Mouse (Mus musculus) midbrain, embryonic 15.5 days (tissue): ENCODE data around the gene Ptprf. TPM values are rescaled to one million over a fixed set of nuclear protein-coding genes. Genes with fewer than 3 reads are reported as not detected.

Source experiments
- ATAC-seq: fragments of 200-750 bp; cut with Nextera tagmentation; replicated peaks from 2 replicates; pipeline ENCODE4 v1.8.0; 2017; ENCODE audit warnings: moderate TSS enrichment
- H3K27ac ChIP-seq: fragments of 300-500 bp; sonication (generic); 2 replicates; pipeline ENCODE4 v1.5.1; 2015; ENCODE audit warnings: mild to moderate bottlenecking, inconsistent platforms
- H3K27me3 ChIP-seq: fragments of 300-500 bp; sonication (generic); replicated peaks from 2 replicates; pipeline ENCODE4 v1.6.1; 2015; ENCODE audit warnings: inconsistent platforms
- H3K36me3 ChIP-seq: fragments of 300-500 bp; sonication (generic); replicated peaks from 2 replicates; pipeline ENCODE4 v1.6.1; 2015; ENCODE audit warnings: inconsistent platforms
- H3K4me1 ChIP-seq: fragments of 300-500 bp; sonication (generic); 2 replicates; pipeline ENCODE4 v1.6.1; 2015; ENCODE audit warnings: inconsistent platforms
- H3K4me2 ChIP-seq: fragments of 300-500 bp; sonication (generic); 2 replicates; pipeline ENCODE4 v1.6.1; 2015; ENCODE audit warnings: inconsistent platforms, mild to moderate bottlenecking, moderate library complexity
- H3K4me3 ChIP-seq: fragments of 300-500 bp; sonication (generic); 2 replicates; pipeline ENCODE4 v1.5.1; 2015; ENCODE audit warnings: mild to moderate bottlenecking, inconsistent platforms
- H3K9ac ChIP-seq: fragments of 300-500 bp; sonication (generic); 2 replicates; pipeline ENCODE4 v1.6.1; 2015; ENCODE audit warnings: mild to moderate bottlenecking, inconsistent platforms
- H3K9me3 ChIP-seq: fragments of 300-500 bp; sonication (generic); 2 replicates; pipeline ENCODE4 v1.6.1; 2016; ENCODE audit warnings: inconsistent platforms
- whole genome bisulfite sequencing: fragments of 180-500 bp; shearing (Covaris S2); methylation state at CpG from one replicate; pipeline ENCODE4 v1.1.7; 2015; ENCODE audit warnings: mixed read lengths; 5-methylcytosine and 5-hydroxymethylcytosine counted together
- polyA plus RNA-seq: library from polyadenylated mRNA; unstranded; fragments of >200 nt; fragmentation: Nextera tagmentation; extraction: Ambion mirVana; gene quantifications from 2 replicates; pipeline ENCODE4 v1.2.1, GENCODE M21; 2015

Gene Ptprf
- polyA plus RNA-seq, 1 experiment from 2014 or later, result 94.2 TPM

DNA sequence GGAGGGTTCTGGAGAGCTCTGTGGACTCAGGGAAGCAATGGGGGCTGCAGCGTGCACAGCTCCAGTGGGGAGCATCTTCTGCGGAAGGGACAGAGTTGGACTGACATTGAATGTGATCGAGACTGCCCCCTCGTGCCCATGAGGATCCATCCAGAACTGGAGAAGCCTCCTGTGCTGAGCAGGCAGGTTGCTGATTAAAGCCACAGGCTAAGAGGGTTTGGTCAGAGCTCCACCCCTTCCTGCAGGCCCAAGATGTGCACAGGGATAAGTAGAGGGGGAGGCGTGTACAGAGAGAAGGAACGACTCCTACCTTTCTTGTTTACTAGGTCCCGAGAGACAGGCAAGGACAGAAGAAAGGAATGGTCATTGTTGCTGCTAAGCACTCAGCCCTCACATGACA lies 69.9 kb downstream of the Ptprf start:
- H3K27me3 ChIP-seq, result no peaks in the 10 kb centered on the region
- no peak overlapping the region for H3K27ac ChIP-seq
- no peak overlapping the region for H3K4me3 ChIP-seq
- WGBS, result 88% methylated on average over 7 of the region's 7 CpGs
- ATAC-seq, result no peak
- peaks cover 74% of the 10 kb centered on the region for H3K36me3 ChIP-seq
- H3K4me2 ChIP-seq, result no peak overlapping the region
- no peak overlapping the region for H3K9ac ChIP-seq
- no peaks in the 10 kb centered on the region for H3K4me1 ChIP-seq
- no peaks in the 10 kb centered on the region for H3K9me3 ChIP-seq

DNA sequence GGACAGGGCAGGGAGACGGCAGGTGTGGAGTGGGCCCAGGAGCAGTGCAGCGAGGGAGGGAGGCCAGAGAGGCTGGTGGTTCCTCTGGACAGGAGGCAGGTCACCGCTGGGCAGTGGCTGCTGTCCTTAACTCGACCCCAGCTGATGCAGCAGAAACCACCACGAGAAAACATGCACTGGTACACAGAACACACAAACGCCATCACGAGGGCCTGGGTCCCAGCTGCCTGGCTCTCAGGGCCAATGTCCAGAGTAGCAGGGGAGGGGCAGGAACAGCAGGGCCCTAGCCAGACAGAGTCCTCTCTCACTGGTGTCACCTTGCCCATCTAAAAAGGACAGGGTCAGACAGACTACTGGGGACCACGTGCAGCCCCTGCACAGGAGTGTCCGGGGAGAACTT lies 70.4 kb downstream of the Ptprf start:
- Histone ChIP-seq H3K4me3 (no peak overlapping the region), H3K4me1 (no peaks in the 10 kb centered on the region), H3K27ac (no peak overlapping the region), H3K36me3 (peaks cover 71% of the 10 kb centered on the region), H3K27me3 (no peaks in the 10 kb centered on the region), H3K4me2 (no peak overlapping the region), H3K9ac (no peak overlapping the region), H3K9me3 (no peaks in the 10 kb centered on the region)
- ATAC-seq, result no peak
- 92% methylated on average over 9 of the region's 9 CpGs for WGBS

DNA sequence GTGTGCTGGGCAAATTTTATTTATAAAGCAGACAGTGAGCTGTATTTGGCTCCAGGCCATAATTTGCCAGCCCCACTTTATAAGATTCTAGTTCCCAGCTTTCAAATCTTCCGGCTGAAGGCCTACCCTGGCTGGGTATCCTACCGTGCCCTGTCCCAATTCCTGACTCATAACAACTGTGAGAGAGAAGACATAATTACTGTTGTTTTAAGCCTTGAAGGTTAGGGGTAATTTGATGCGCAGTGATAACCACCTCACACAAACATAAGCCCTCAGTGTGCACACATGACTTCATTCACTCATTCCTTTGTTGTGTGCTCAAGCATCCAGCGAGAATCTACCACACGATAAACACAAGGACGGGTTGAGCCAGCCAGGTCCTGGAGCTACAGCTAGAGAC lies 71.7 kb downstream of the Ptprf start:
- H3K36me3 ChIP-seq, result peaks cover 67% of the 10 kb centered on the region
- H3K9ac ChIP-seq, result no peak overlapping the region
- no peak for ATAC-seq
- no peaks in the 10 kb centered on the region for H3K27me3 ChIP-seq
- no peak overlapping the region for H3K27ac ChIP-seq
- no peak overlapping the region for H3K4me2 ChIP-seq
- H3K9me3 ChIP-seq, result no peaks in the 10 kb centered on the region
- no peak overlapping the region for H3K4me3 ChIP-seq
- no peaks in the 10 kb centered on the region for H3K4me1 ChIP-seq
- WGBS, result 87% methylated on average over 6 of the region's 6 CpGs

DNA sequence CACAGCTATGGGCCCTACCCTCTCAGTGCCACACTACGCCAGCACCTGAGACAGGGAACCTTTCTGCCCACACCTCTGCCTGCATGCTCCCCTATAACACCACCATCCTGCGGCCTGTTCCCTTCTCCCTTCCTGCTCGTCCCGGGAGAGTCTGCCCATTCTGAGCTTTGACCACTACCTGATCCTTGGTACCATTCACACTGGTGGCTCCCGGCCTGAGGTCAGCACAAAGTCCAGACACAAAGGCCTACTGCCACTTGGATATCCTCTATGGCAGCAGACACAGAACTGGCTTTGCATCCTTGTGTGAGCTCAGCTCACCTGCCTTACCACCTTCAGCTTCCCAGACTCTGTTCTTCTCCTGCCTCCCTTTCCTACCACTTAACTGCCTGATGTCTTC lies 72.7 kb downstream of the Ptprf start:
- Histone ChIP-seq H3K27me3 (no peaks in the 10 kb centered on the region), H3K4me2 (no peak overlapping the region), H3K36me3 (peaks cover 68% of the 10 kb centered on the region), H3K4me1 (no peaks in the 10 kb centered on the region), H3K4me3 (no peak overlapping the region), H3K9ac (no peak overlapping the region), H3K9me3 (no peaks in the 10 kb centered on the region), H3K27ac (no peak overlapping the region)
- WGBS, result 94% methylated on average over 5 of the region's 5 CpGs
- no peak for ATAC-seq

DNA sequence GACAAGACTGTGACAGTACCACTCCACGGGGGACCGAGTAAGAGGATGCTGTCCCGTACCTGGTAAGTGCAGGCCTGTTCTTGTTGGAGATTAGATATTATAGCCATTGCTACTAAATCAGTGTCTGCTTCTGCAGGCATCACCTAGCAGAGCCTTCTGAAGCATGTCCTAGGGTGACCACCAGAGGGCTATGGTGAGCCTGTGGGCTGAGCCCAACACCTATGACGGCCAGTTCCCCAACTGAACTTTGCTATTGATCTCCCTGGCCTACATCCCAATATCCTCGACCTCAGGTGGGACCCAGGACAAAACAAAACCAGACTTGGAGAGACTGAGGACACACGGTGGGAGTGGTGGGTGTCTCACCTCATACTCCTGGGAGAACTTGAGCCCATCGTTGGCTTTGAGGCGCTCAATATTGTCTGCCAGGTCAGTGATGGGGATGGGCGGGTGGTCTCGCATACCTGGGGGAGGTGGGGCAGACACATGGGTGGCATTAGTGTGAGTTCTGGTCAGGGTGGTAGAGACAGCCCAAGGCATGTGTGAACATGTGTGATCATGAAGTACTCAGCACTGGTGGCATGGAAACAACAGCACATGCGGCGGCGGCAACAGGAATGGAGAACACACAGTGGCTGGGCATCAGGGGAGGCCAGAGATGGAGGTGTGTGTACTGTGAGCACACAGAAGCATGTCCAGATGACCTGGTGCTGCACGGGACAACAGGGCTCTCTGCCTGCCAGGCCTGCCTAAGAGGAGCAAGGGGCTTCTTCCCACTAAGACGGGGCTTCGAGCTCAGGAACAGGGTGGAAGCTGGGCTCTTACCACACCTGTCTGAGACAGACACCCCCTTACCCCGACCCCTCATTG lies 74.2 kb downstream of the Ptprf start:
- H3K4me2 ChIP-seq, result no peak overlapping the region
- H3K27ac ChIP-seq, result no peak overlapping the region
- H3K4me3 ChIP-seq, result no peak overlapping the region
- H3K9me3 ChIP-seq, result no peaks in the 10 kb centered on the region
- no peak overlapping the region for H3K9ac ChIP-seq
- H3K27me3 ChIP-seq, result no peaks in the 10 kb centered on the region
- ATAC-seq, result 0 out of 2 replicates have a peak, but pooled peaks have one; percentile 28
- peaks cover 72% of the 10 kb centered on the region for H3K36me3 ChIP-seq
- H3K4me1 ChIP-seq, result no peaks in the 10 kb centered on the region
- WGBS, result 83% methylated on average over 17 of the region's 17 CpGs

DNA sequence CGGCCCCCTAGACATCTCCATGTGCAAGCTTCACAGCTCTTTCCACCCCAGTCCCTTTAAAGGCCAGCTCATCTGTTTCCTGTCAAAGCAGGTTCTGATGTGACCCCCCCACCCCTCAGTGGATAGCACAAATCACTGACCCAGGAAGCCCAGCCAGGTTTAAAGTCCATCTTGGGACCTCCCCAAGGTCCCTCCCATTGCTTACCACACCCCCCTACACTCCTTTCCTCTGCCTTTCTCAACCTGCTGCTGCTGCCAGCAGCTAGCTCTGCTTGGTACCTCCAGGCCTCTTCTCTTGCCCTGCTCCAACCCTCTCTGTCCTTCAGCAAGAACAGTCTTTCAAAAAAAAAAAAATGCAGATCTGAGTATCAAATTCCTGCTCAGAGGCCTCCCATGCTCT lies 76.3 kb downstream of the Ptprf start:
- WGBS, result 91% methylated on average over 1 of the region's 1 CpGs
- ATAC-seq, result no peak

DNA sequence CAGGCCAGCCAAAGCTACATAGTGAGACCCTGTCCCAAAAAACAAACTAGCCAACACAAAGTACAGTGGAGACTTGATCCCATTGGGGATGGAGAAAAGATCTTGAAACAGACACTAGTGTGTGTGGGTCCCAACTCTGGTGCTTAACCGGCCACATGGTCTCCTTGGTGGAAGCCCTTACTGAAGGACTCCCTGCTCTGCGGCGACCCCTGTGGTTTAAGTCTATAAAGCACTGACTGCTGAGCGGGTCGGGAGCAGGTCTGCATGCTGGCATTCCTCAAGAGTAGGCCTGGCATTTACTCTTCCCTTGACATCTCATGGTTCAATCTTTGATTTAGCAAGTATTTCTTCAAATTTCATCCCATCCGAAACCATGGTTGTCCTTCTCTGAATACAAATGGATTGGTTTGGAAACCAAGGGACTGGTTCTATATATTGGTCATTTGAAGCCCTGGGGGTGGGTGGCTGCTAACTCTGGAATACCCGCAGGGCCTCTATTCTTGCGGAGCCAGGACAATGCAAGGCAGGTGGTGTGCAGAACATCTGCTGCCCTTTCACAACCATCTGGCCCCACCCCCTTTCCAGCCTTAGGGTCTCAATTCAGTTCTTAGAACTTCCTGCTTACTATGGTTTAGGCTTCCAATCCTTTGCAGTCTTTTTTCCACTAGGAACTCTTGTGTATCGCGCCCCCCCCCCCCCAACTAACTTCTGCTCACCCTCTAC lies 84.1 kb downstream of the Ptprf start:
- no peaks in the 10 kb centered on the region for H3K9me3 ChIP-seq
- no peak for ATAC-seq
- H3K9ac ChIP-seq, result no peak overlapping the region
- H3K4me1 ChIP-seq, result no peaks in the 10 kb centered on the region
- H3K4me2 ChIP-seq, result no peak overlapping the region
- H3K36me3 ChIP-seq, result peaks cover 29% of the 10 kb centered on the region
- WGBS, result 54% methylated on average over 10 of the region's 10 CpGs
- H3K27me3 ChIP-seq, result no peaks in the 10 kb centered on the region
- H3K4me3 ChIP-seq, result no peak overlapping the region
- no peak overlapping the region for H3K27ac ChIP-seq

More for the DNA sequence above, 76.3 kb downstream of the Ptprf start:
- H3K36me3 ChIP-seq, result peaks cover 74% of the 10 kb centered on the region
- no peaks in the 10 kb centered on the region for H3K4me1 ChIP-seq
- no peaks in the 10 kb centered on the region for H3K9me3 ChIP-seq
- no peak overlapping the region for H3K27ac ChIP-seq
- no peak overlapping the region for H3K4me3 ChIP-seq
- no peak overlapping the region for H3K4me2 ChIP-seq
- H3K9ac ChIP-seq, result no peak overlapping the region
- no peaks in the 10 kb centered on the region for H3K27me3 ChIP-seq

DNA sequence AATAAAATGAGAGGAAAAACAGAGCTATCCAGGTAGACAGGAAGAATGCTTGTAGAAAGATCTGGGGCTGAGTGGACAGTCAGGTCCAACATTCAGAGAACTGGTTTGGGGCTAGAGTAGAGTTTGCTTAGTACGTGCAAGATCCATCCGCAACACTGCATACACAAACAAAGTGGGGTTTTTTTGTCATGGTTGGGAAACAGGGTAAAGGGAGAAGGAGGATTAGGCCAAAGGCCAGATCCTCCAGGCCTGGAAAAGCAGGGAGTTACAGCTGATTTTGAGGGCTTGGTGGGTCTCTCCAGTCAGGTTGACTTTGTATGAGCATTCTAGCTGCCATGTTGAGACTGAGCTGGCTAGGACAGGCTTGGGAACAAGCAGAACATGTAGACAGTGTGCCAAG lies 85.3 kb downstream of the Ptprf start:
- Histone ChIP-seq H3K4me2 (no peak overlapping the region), H3K9me3 (no peaks in the 10 kb centered on the region), H3K27ac (no peak overlapping the region), H3K4me3 (no peak overlapping the region), H3K36me3 (peaks cover 18% of the 10 kb centered on the region), H3K4me1 (no peaks in the 10 kb centered on the region), H3K9ac (no peak overlapping the region), H3K27me3 (no peaks in the 10 kb centered on the region)
- ATAC-seq, result no peak
- WGBS, result 91% methylated on average over 2 of the region's 2 CpGs

DNA sequence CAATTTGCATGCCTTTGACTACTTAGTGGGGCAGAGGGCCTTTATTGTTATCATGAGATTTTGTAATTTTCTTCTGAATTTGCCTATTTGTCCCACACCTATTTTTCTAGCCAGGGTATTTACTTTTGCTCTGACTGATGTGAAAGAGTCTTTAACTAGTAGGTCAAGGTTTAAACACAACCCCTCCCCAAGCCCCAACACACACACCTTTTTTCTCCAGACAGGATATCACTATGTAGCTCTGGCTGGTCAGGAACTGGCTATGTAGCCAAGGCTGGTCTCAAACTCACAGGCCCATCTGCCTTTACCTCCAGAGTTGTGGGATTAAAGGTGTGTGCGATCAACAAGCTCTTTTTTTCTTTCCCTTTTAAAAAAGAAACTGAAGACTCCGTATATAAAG lies 92.1 kb downstream of the Ptprf start:
- no peaks in the 10 kb centered on the region for H3K9me3 ChIP-seq
- H3K27me3 ChIP-seq, result no peaks in the 10 kb centered on the region
- H3K4me3 ChIP-seq, result no peak overlapping the region
- WGBS, result 90% methylated on average over 2 of the region's 2 CpGs
- H3K4me2 ChIP-seq, result no peak overlapping the region
- H3K36me3 ChIP-seq, result no peaks in the 10 kb centered on the region
- ATAC-seq, result no peak
- H3K27ac ChIP-seq, result no peak overlapping the region
- no peak overlapping the region for H3K9ac ChIP-seq
- no peaks in the 10 kb centered on the region for H3K4me1 ChIP-seq

DNA sequence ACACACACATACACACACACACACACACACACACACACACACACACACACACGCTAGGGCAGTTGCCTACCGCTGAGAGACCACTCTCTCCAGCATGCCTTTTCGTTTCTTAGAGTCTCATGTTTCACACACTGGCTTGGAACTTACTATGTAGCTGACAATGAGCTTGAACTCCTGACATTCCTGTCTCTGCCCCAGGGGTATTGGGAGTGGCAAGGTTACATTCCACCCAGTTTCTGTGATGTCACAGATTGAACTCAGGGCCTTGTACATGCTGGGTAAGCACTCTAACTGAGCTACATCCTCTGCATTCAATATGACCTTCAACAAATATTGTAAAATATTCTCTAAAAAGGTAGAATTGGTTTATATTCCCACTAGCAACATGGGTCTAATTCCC lies 92.6 kb downstream of the Ptprf start:
- H3K27ac ChIP-seq, result no peak overlapping the region
- H3K27me3 ChIP-seq, result no peaks in the 10 kb centered on the region
- 79% methylated on average over 3 of the region's 3 CpGs for WGBS
- ATAC-seq, result no peak
- H3K4me2 ChIP-seq, result no peak overlapping the region
- no peak overlapping the region for H3K9ac ChIP-seq
- H3K4me1 ChIP-seq, result no peaks in the 10 kb centered on the region
- no peak overlapping the region for H3K4me3 ChIP-seq
- H3K9me3 ChIP-seq, result no peaks in the 10 kb centered on the region
- no peaks in the 10 kb centered on the region for H3K36me3 ChIP-seq

DNA sequence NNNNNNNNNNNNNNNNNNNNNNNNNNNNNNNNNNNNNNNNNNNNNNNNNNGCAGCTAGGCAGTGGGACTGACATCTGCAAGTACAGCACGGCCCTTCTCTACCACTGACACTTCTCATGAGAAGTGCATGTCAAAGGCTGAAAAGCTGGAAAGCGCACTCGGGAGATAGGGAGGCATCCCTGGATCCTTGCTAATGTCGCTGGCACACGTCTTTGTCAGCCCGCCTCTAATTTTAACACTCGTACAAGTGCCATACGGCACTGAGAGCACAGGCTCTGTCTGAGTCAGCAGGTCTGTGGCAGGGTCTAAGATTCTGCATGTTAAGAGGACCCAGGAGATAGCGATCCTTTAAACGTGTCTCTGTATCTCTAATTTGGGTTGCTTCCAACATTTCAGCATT lies 95.0 kb downstream of the Ptprf start:
- H3K36me3 ChIP-seq, result no peaks in the 10 kb centered on the region
- H3K9me3 ChIP-seq, result no peaks in the 10 kb centered on the region
- no peaks in the 10 kb centered on the region for H3K27me3 ChIP-seq
- no peak overlapping the region for H3K27ac ChIP-seq
- ATAC-seq, result no peak
- H3K4me1 ChIP-seq, result no peaks in the 10 kb centered on the region
- no peak overlapping the region for H3K4me2 ChIP-seq
- H3K4me3 ChIP-seq, result no peak overlapping the region
- no peak overlapping the region for H3K9ac ChIP-seq
- WGBS, result 93% methylated on average over 10 of the region's 10 CpGs

DNA sequence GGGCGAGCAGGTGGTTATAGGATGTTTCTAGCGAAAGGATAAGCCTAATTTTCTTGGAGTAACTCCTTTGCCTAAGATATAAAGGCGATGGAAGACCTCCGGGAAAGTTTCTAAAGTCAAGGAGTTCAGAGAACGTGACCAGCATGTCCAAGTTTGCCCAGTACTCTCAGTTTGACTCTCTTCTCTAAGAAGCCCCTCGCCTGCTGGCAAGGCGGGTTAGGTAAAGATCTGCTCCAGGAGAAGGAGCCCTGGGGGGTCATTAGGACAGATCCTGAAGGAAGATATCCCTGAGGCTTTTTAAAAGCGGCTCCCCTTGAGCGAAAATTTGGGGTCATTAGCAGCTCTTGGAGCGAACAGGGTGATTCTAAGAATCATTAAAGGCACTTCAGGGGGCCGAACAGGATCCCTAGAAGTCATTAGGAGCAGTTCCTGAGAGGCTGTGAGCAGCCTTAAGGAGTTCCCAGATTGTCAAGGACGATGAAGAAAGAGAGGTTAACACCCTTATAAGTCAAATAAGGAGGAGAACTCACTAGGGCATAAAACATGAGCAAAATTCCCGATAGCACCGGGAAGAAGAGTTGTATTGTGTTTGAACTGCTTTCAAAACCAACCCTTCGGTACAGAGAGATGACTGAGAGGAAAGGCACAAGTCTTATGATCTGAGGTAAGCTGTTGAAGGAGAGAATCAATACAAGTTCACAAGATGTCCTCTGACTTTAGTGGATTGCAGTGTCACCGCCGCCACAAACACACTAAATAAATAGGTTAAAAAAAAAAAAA lies 110.7 kb downstream of the Ptprf start:
- peak; percentile 5 for ATAC-seq
- Histone ChIP-seq H3K27ac (peak overlapping the region; percentile 99), H3K4me3 (peak overlapping the region; percentile 78), H3K4me2 (peak overlapping the region; percentile 73), H3K27me3 (no peaks in the 10 kb centered on the region), H3K4me1 (peaks cover 16% of the 10 kb centered on the region), H3K9ac (peak overlapping the region; percentile 46), H3K9me3 (no peaks in the 10 kb centered on the region), H3K36me3 (peaks cover 16% of the 10 kb centered on the region)
- 12% methylated on average over 17 of the region's 17 CpGs for WGBS
